Mouse (Mus musculus) kidney, embryonic 15.5 days (tissue): ENCODE measurements at regions not wholly inside any gene's neighbourhood (a gene's known extent, or its start where the extent isn't known, plus 50 kb on each side); places are given as distances from the start of the nearest gene placed in this dataset.

ENCODE experiments used
- ATAC-seq: fragments of 200-750 bp; cut with Nextera tagmentation; replicated peaks from 2 replicates; pipeline ENCODE4 v1.8.0; 2017; ENCODE audit warnings: moderate TSS enrichment; ENCODE audit not compliant: low FRiP score
- H3K27ac ChIP-seq: fragments of 300-500 bp; sonication (generic); 2 replicates; pipeline ENCODE4 v1.5.1; 2015; ENCODE audit warnings: mild to moderate bottlenecking, inconsistent platforms
- H3K27me3 ChIP-seq: fragments of 300-500 bp; sonication (generic); 2 replicates; pipeline ENCODE4 v1.6.1; 2015; ENCODE audit warnings: inconsistent platforms
- H3K36me3 ChIP-seq: fragments of 300-500 bp; sonication (generic); 2 replicates; pipeline ENCODE4 v1.6.1; 2015; ENCODE audit warnings: inconsistent platforms
- H3K4me1 ChIP-seq: fragments of 300-500 bp; sonication (generic); 2 replicates; pipeline ENCODE4 v1.6.1; 2015; ENCODE audit warnings: inconsistent platforms
- H3K4me2 ChIP-seq: fragments of 300-500 bp; sonication (generic); 2 replicates; pipeline ENCODE4 v1.6.1; 2015; ENCODE audit warnings: moderate library complexity, mild to moderate bottlenecking, inconsistent platforms
- H3K4me3 ChIP-seq: fragments of 300-500 bp; sonication (generic); replicated peaks from 2 replicates; pipeline ENCODE4 v1.5.1; 2015; ENCODE audit warnings: mild to moderate bottlenecking, inconsistent platforms
- H3K9ac ChIP-seq: fragments of 300-500 bp; sonication (generic); 2 replicates; pipeline ENCODE4 v1.6.1; 2015; ENCODE audit warnings: mild to moderate bottlenecking, inconsistent platforms
- H3K9me3 ChIP-seq: fragments of 300-500 bp; sonication (generic); replicated peaks from 2 replicates; pipeline ENCODE4 v1.6.1; 2016; ENCODE audit warnings: inconsistent platforms
- WGBS: fragments of 180-500 bp; shearing (Covaris S2); methylation state at CpG from one replicate; pipeline ENCODE4 v1.1.7; 2015; ENCODE audit warnings: mixed read lengths; 5-methylcytosine and 5-hydroxymethylcytosine counted together

- Histone ChIP-seq H3K4me3 (no peak overlapping the region), H3K4me2 (no peak overlapping the region), H3K9ac (no peak overlapping the region), H3K27ac (no peak overlapping the region), H3K9me3 (no peaks in the 10 kb centered on the region), H3K27me3 (no peaks in the 10 kb centered on the region), H3K36me3 (no peaks in the 10 kb centered on the region), H3K4me1 (no peaks in the 10 kb centered on the region)
- ATAC-seq: no peak
- WGBS: 90% methylated on average over 9 of the region's 9 CpGs
These were observed 58.1 kb downstream of the Irx6 start for GRCm38 (mm10) chr8:92732229-92732628.

GRCm38 (mm10) chr8:92735646-92736045 lies 61.6 kb downstream of the Irx6 start:
- no peaks in the 10 kb centered on the region for H3K27me3 ChIP-seq
- no peaks in the 10 kb centered on the region for H3K9me3 ChIP-seq
- H3K36me3 ChIP-seq: no peaks in the 10 kb centered on the region
- H3K4me2 ChIP-seq: no peak overlapping the region
- 77% methylated on average over 9 of the region's 9 CpGs for WGBS
- no peak overlapping the region for H3K9ac ChIP-seq
- no peak overlapping the region for H3K27ac ChIP-seq
- no peak for ATAC-seq
- no peak overlapping the region for H3K4me3 ChIP-seq
- H3K4me1 ChIP-seq: 0 out of 2 replicates have a peak, but pooled peaks cover under 1% of the 10 kb centered on the region

- no peak overlapping the region for H3K9ac ChIP-seq
These were observed 64.0 kb downstream of the Irx6 start for GRCm38 (mm10) chr8:92738080-92738479.

GRCm38 (mm10) chr8:92740286-92740808 lies 66.3 kb downstream of the Irx6 start:
- Histone ChIP-seq H3K27me3 (no peaks in the 10 kb centered on the region), H3K4me3 (no peak overlapping the region), H3K27ac (no peak overlapping the region), H3K9ac (no peak overlapping the region), H3K4me1 (0 out of 2 replicates have a peak, but pooled peaks cover 2% of the 10 kb centered on the region), H3K36me3 (no peaks in the 10 kb centered on the region), H3K4me2 (no peak overlapping the region), H3K9me3 (no peaks in the 10 kb centered on the region)
- no peak for ATAC-seq
- 63% methylated on average over 9 of the region's 9 CpGs for WGBS

More at GRCm38 (mm10) chr8:92738080-92738479, 64.0 kb downstream of the Irx6 start:
- Histone ChIP-seq H3K4me1 (0 out of 2 replicates have a peak, but pooled peaks cover 2% of the 10 kb centered on the region), H3K4me3 (no peak overlapping the region), H3K27me3 (no peaks in the 10 kb centered on the region), H3K36me3 (no peaks in the 10 kb centered on the region), H3K9me3 (no peaks in the 10 kb centered on the region), H3K27ac (no peak overlapping the region), H3K4me2 (no peak overlapping the region)
- WGBS: 17% methylated on average over 1 of the region's 1 CpGs
- ATAC-seq: no peak

DNA sequence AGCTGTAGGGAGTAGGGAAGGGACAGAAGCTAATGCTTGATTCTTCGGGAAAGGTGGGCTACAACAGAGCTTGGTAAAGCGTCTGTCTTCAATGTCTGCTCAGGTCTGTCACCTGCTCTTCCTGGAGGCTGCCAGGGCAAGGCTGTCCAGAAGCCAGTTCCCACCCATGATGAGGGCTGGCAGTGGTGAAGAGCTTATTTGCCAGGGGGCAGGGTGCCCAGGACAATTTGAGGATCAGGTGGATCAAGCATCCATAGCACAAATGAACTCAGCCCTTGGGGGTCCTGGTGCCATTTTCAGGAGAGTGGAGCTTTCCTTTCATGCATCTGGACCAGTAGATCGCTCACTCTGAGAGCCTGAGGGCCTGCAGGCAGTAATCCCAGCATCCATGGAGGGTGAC lies 67.7 kb downstream of the Irx6 start:
- Histone ChIP-seq H3K4me2 (no peak overlapping the region), H3K4me3 (no peak overlapping the region), H3K4me1 (0 out of 2 replicates have a peak, but pooled peaks cover 2% of the 10 kb centered on the region), H3K36me3 (no peaks in the 10 kb centered on the region), H3K9ac (no peak overlapping the region), H3K27ac (no peak overlapping the region), H3K9me3 (no peaks in the 10 kb centered on the region), H3K27me3 (no peaks in the 10 kb centered on the region)
- ATAC-seq: no peak
- WGBS: 86% methylated on average over 3 of the region's 3 CpGs

DNA sequence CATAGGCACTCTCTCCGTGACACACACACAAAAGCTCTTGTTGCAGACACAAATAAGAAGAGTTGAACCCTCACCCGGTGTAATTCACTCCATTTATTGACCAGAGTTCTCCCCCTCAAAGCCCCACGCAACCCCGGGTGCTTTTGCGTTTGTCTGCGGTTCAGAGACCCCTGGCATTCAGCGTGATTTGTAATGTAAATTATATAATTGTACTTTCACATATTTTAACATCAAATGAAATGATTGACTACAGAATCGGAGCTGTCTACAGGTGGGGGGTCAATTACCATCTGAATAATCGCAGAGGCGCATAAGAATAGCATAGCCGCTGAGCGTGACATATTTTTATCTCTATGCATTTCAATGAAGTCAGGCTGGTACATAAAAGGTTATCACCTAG lies 69.0 kb downstream of the Irx6 start:
- WGBS: 59% methylated on average over 12 of the region's 12 CpGs

GRCm38 (mm10) chr8:92747086-92747485 lies 73.0 kb downstream of the Irx6 start:
- no peak overlapping the region for H3K27ac ChIP-seq
- H3K9me3 ChIP-seq: no peaks in the 10 kb centered on the region
- H3K9ac ChIP-seq: no peak overlapping the region
- ATAC-seq: no peak
- 64% methylated on average over 7 of the region's 7 CpGs for WGBS
- H3K4me2 ChIP-seq: no peak overlapping the region
- no peak overlapping the region for H3K4me3 ChIP-seq
- no peaks in the 10 kb centered on the region for H3K36me3 ChIP-seq
- H3K27me3 ChIP-seq: no peaks in the 10 kb centered on the region
- no peaks in the 10 kb centered on the region for H3K4me1 ChIP-seq

More for the DNA sequence above, 69.0 kb downstream of the Irx6 start:
- no peak overlapping the region for H3K9ac ChIP-seq
- no peaks in the 10 kb centered on the region for H3K9me3 ChIP-seq
- H3K4me1 ChIP-seq: 0 out of 2 replicates have a peak, but pooled peaks cover 2% of the 10 kb centered on the region
- H3K36me3 ChIP-seq: no peaks in the 10 kb centered on the region
- no peak overlapping the region for H3K4me3 ChIP-seq
- H3K27ac ChIP-seq: 0 out of 2 replicates have a peak overlapping the region, but pooled peaks have one; percentile 37
- no peak overlapping the region for H3K4me2 ChIP-seq
- no peak for ATAC-seq
- no peaks in the 10 kb centered on the region for H3K27me3 ChIP-seq

GRCm38 (mm10) chr8:92747951-92748350 lies 73.9 kb downstream of the Irx6 start:
- no peaks in the 10 kb centered on the region for H3K4me1 ChIP-seq
- H3K4me2 ChIP-seq: no peak overlapping the region
- WGBS: 80% methylated on average over 6 of the region's 6 CpGs
- H3K9ac ChIP-seq: no peak overlapping the region
- H3K36me3 ChIP-seq: no peaks in the 10 kb centered on the region
- H3K27me3 ChIP-seq: no peaks in the 10 kb centered on the region
- no peak overlapping the region for H3K4me3 ChIP-seq
- no peak for ATAC-seq
- no peak overlapping the region for H3K27ac ChIP-seq
- no peaks in the 10 kb centered on the region for H3K9me3 ChIP-seq

DNA sequence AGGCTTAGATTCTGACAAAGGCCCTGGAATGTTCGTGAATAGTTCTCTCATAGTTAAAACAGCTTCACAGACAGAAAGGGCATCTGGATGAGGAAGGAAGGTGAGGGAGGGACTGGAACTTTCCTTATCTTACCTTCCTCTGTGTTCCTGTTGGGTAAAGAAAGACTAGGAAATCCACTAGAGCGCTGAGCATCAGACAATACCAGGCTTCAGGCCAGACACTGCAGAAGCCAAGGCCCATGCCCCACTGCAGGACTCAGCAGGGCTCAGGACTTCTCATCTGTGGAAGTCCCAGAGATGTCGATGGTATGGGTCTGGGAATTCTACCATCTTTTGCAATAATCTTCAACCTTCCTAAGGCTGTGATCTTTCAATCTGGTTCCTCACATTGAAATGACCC lies 67.2 kb upstream of the Mmp2 start:
- ATAC-seq: no peak
- H3K27ac ChIP-seq: no peak overlapping the region

GRCm38 (mm10) chr8:92760933-92761332 lies 66.2 kb upstream of the Mmp2 start:
- Histone ChIP-seq H3K9ac (no peak overlapping the region), H3K27me3 (peaks cover 3% of the 10 kb centered on the region; the same call in 1 of the 2 replicates), H3K4me3 (no peak overlapping the region), H3K27ac (no peak overlapping the region), H3K36me3 (no peaks in the 10 kb centered on the region), H3K4me2 (no peak overlapping the region), H3K9me3 (no peaks in the 10 kb centered on the region), H3K4me1 (peaks cover 10% of the 10 kb centered on the region; the same call in 1 of the 2 replicates)
- 0 out of 2 replicates have a peak, but pooled peaks have one; percentile 26 for ATAC-seq
- WGBS: 91% methylated on average over 6 of the region's 6 CpGs

More for the DNA sequence above, 67.2 kb upstream of the Mmp2 start:
- H3K9ac ChIP-seq: no peak overlapping the region
- 86% methylated on average over 3 of the region's 3 CpGs for WGBS
- peaks cover 3% of the 10 kb centered on the region; the same call in 1 of the 2 replicates for H3K27me3 ChIP-seq
- no peaks in the 10 kb centered on the region for H3K9me3 ChIP-seq
- H3K4me2 ChIP-seq: no peak overlapping the region
- H3K36me3 ChIP-seq: no peaks in the 10 kb centered on the region
- no peak overlapping the region for H3K4me3 ChIP-seq
- H3K4me1 ChIP-seq: peaks cover 10% of the 10 kb centered on the region; the same call in 1 of the 2 replicates

DNA sequence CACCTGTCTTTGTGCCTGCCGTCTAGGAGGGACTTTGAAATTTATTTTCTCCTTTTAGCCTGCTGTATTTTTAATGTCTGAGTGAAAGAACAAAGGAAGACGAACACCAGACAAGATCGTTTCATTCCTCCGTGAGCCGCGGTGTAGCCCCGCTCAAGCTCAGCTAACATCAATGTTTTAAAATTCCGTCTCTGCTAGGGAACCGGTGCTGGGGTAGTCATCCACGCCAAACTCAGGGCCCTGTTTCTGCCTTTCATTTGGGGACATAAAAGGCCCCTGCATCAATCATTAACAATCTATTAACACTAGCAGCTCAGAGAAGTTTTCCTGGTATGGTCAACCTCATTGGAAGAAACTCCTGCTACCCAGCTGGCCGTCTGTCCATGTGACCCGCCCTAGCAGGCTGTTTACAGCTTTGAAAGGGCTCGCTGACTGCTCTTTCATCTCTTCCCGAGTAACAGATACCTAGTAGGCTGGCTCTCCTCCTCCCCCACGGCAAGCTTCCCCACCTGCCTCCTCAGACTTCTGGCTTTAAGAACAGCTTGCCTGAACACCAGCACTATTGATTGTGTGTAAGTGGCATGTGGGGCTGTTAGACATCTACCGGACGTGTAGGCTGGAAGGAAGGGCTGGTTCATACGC lies 65.0 kb upstream of the Mmp2 start:
- ATAC-seq: peak; percentile 92
- Histone ChIP-seq H3K9me3 (no peaks in the 10 kb centered on the region), H3K27me3 (peaks cover 3% of the 10 kb centered on the region; the same call in 1 of the 2 replicates), H3K4me2 (peak overlapping the region; percentile 50), H3K4me3 (peak overlapping the region; percentile 16), H3K4me1 (peaks cover 10% of the 10 kb centered on the region; the same call in 1 of the 2 replicates), H3K9ac (0 out of 2 replicates have a peak overlapping the region, but pooled peaks have one; percentile 5), H3K36me3 (no peaks in the 10 kb centered on the region), H3K27ac (0 out of 2 replicates have a peak overlapping the region, but pooled peaks have one; percentile 24)
- WGBS: 5% methylated on average over 18 of the region's 18 CpGs

GRCm38 (mm10) chr8:92771856-92772650 lies 55.0 kb upstream of the Mmp2 start:
- Histone ChIP-seq H3K9me3 (no peaks in the 10 kb centered on the region), H3K27ac (no peak overlapping the region), H3K4me2 (no peak overlapping the region), H3K4me3 (no peak overlapping the region), H3K9ac (no peak overlapping the region), H3K36me3 (no peaks in the 10 kb centered on the region), H3K27me3 (no peaks in the 10 kb centered on the region), H3K4me1 (no peaks in the 10 kb centered on the region)
- 64% methylated on average over 14 of the region's 14 CpGs for WGBS
- ATAC-seq: no peak
